Mouse (Mus musculus) E14TG2a.4 (cell line): Measurements from ENCODE around the gene Srbd1.

ENCODE experiments used
- CTCF ChIP-seq: conservative IDR thresholded peaks from 2 replicates; pipeline ENCODE4 v1.5.1; 2014; ENCODE audit warnings: low read length
- NANOG ChIP-seq: IDR thresholded peaks from 2 replicates; pipeline ENCODE4 v1.6.1; 2014; ENCODE audit warnings: borderline replicate concordance, low read length, mixed read lengths

DNA sequence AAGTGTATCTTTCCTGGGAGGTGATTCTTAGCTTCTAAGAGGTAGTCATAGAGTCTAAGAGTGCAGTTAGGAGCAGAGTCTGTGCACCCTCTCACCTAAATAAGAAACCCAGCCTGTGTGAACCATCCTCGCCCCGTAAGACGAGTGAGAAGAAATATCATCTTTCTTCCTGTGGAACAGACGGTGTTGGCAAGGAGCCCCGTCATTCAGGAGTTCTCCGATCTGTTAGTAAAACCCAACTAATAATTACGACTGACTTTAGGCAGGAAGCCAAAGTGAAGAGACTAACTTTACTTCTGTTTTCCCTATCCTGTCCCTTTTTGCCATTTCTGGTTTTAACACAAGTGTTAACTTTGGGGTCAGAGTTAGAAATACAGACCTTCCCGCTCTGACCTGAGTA, 166.1 kb downstream of the Srbd1 start:
- TF ChIP-seq CTCF: no peak
- no peak for TF ChIP-seq NANOG
